In genomic region chr13:116036166-116036565, GRCm38 (mm10) we compare ENCODE assay signal across 14 mouse cellular contexts.
"Had no signal": no experiment of that assay in that cellular context is flagged by ENCODE, and none has a peak within 500 bp of the region (broad histone marks: within the 10 kb centered on the region; RNA-seq: fewer than 3 reads in every experiment).

No protein-coding gene starts in this region.

- DNase-seq: gastrocnemius, adult 2 months; gastrocnemius, postnatal 10 days; gastrocnemius, postnatal 25 days; heart, adult 2 months; heart, postnatal 14 days; heart, postnatal 36 days; kidney, adult 11 months; kidney, adult 2 months; kidney, adult 9 months; kidney, postnatal 14 days; kidney, postnatal 36 days; layer of hippocampus, adult 9-11 months; layer of hippocampus, postnatal 36 days; left cerebral cortex, postnatal 4 days had no signal
